9 mouse cellular contexts compared by ENCODE assay signal in genomic region chr11:85844144-85844965, GRCm38 (mm10). TPM values are rescaled to one million over a fixed set of nuclear protein-coding genes. Genes with fewer than 3 reads are reported as not detected.
DNase-seq lines count a peak whose midpoint lies in the region; ATAC-seq and TF ChIP-seq lines count a peak whose summit lies in the region.
"Had no signal": no experiment of that assay in that cellular context is flagged by ENCODE, and none has a peak within 500 bp of the region (broad histone marks: within the 10 kb centered on the region; RNA-seq: fewer than 3 reads in every experiment).

No protein-coding gene starts in this region.

- DNase-seq in Patski (ENCODE audit: low read depth, low spot score), result no peak
- DNase-seq in cerebellum, postnatal 25 days, result peak; percentile 82 to 87
- DNase-seq in frontal cortex, postnatal 25 days (ENCODE audit: low spot score in 2 of 2), result peak; percentile 64
- DNase-seq in layer of hippocampus, postnatal 25 days (ENCODE audit: extremely low spot score in 1 of 2, low spot score in 1 of 2), result peak; percentile 69 to 87
- DNase-seq in lung, postnatal 25 days (ENCODE audit: low spot score), result peak; percentile 91
- DNase-seq in retina, postnatal 1 day, result peak; percentile 93
- peak; percentile 71 for DNase-seq in thymus, postnatal 36 days

- peak overlapping the region; percentile 42 for H3K4me3 ChIP-seq in hindbrain, embryonic 13.5 days

- ATAC-seq in Patski, result peak; percentile 64
- ATAC-seq in hindbrain, embryonic 13.5 days (ENCODE audit: low FRiP score), result 0 out of 2 replicates have a peak, but pooled peaks have one; percentile 33

- no peaks in the 10 kb centered on the region for H3K27me3 ChIP-seq in Patski
- peaks cover 91% of the 10 kb centered on the region for H3K27me3 ChIP-seq in hindbrain, embryonic 13.5 days

- CTCF ChIA-PET in Patski (lab: Charles Lee), result interaction anchor here (0.8 to 1.4 kb wide), 9 partner anchors 16 to 514 kb away, joined by 3 to 7 read pairs (median 3); no protein-coding TSS in a partner anchor

- peak overlapping the region; percentile 74 for H3K4me2 ChIP-seq in hindbrain, embryonic 13.5 days

- WGBS in hindbrain, embryonic 13.5 days, result under 1% methylated on average over 54 of the region's 54 CpGs

- no peak for TF ChIP-seq CTCF in Patski (IDR thresholded peaks at IDR 0.05)

- no peaks in the 10 kb centered on the region for H3K9me3 ChIP-seq in hindbrain, embryonic 13.5 days

- H3K9ac ChIP-seq in hindbrain, embryonic 13.5 days, result peak overlapping the region; percentile 65

- in situ Hi-C loops in Patski (cut with MboI; ENCODE audit: low pct_unique_long_range_greater_than_20kb), result no loop called here

- POLR2A ChIA-PET in Patski (lab: Charles Lee), result interaction anchor here (0.6 kb wide), 1 partner anchor 341 kb away, joined by 3 read pairs; no protein-coding TSS in a partner anchor

- no peak overlapping the region for H3K27ac ChIP-seq in hindbrain, embryonic 13.5 days

- H3K36me3 ChIP-seq in hindbrain, embryonic 13.5 days, result no peaks in the 10 kb centered on the region

- peaks cover 39% of the 10 kb centered on the region for H3K4me1 ChIP-seq in hindbrain, embryonic 13.5 days (replicated peaks)

RNA-seq across cellular contexts. Expression of gene Gm11444, which starts 5.8 kb away (rescaled TPM):
- not detected for polyA plus RNA-seq in Patski (2021)
- polyA plus RNA-seq in hindbrain, embryonic 13.5 days (2015; fragmentation: Nextera tagmentation; extraction: Ambion mirVana), result not detected in 2 replicates
- total RNA-seq in layer of hippocampus, postnatal 25 days (2021), result not detected
- total RNA-seq: hematopoietic stem cell, adult 5-6 weeks had no signal

RNA-seq across cellular contexts. Expression of gene Tbx2, which starts 12.0 kb away (rescaled TPM):
- polyA plus RNA-seq in Patski (2021), result 1.8 TPM
- 1.6 and 1.7 TPM in 2 replicates for polyA plus RNA-seq in hindbrain, embryonic 13.5 days (2015; fragmentation: Nextera tagmentation; extraction: Ambion mirVana)
- 1 to 10 TPM; 1.7 to 3.0 TPM for total RNA-seq in layer of hippocampus, postnatal 25 days (2021)

RNA-seq across cellular contexts. Expression of gene Tbx4, which starts 41.9 kb away (rescaled TPM):
- polyA plus RNA-seq in Patski (2021), result not detected
- polyA plus RNA-seq in hindbrain, embryonic 13.5 days (2015; fragmentation: Nextera tagmentation; extraction: Ambion mirVana), result 0.34 TPM in 2 replicates
- total RNA-seq in layer of hippocampus, postnatal 25 days (2021), result under 1 TPM; 0.32 to 0.35 TPM
